Mouse (Mus musculus) skeletal muscle tissue, postnatal 0 days (tissue): ENCODE measurements around the gene Wfdc13. TPM values are rescaled to one million over a fixed set of nuclear protein-coding genes. Genes with fewer than 3 reads are reported as not detected.

Source experiments
- polyA plus RNA-seq: library from polyadenylated mRNA; unstranded; fragments of >200 nt; fragmentation: Nextera tagmentation; extraction: Ambion mirVana; gene quantifications from 2 replicates; pipeline ENCODE4 v1.2.1, GENCODE M21; 2015

Wfdc13 gene
- polyA plus RNA-seq, result 0.21 TPM in 1 of 2 replicates, not detected in the other

GRCm38 (mm10) chr2:164684807-164685206 lies at the start of gene Wfdc13:
Wfdc13 (plus strand) TSS chr2:164685107.

GRCm38 (mm10) chr2:164638696-164639095 lies 46.2 kb upstream of the Wfdc13 start, which contains the start of gene Wfdc16:
Wfdc16 (minus strand) TSS chr2:164638796.

GRCm38 (mm10) chr2:164655858-164656257 lies 29.0 kb upstream of the Wfdc13 start, which contains the start of gene Wfdc10:
Wfdc10 (plus strand) TSS chr2:164656046.

GRCm38 (mm10) chr2:164656483-164656882 lies 28.4 kb upstream of the Wfdc13 start, which contains the start of gene Wfdc9:
Wfdc9 (minus strand) TSS chr2:164656583.

GRCm38 (mm10) chr2:164673987-164674386 lies 10.9 kb upstream of the Wfdc13 start, which contains the start of gene Wfdc11:
Wfdc11 (minus strand) TSS chr2:164674087.

GRCm38 (mm10) chr2:164698201-164698600 lies 13.3 kb downstream of the Wfdc13 start, which contains the start of gene Spint4:
Spint4 (plus strand) TSS chr2:164698501.

GRCm38 (mm10) chr2:164715005-164715404 lies 30.1 kb downstream of the Wfdc13 start, which contains the start of gene Spint5:
Spint5 (plus strand) TSS chr2:164715305.

Other genes starting within 250 kb of the Wfdc13 start
- 51.3 and 53.3 TPM in 2 replicates for gene Sdc4, start 241.2 kb upstream of the Wfdc13 start, polyA plus RNA-seq
- 33.6 and 35.7 TPM in 2 replicates for gene Sys1, start 228.1 kb upstream of the Wfdc13 start, polyA plus RNA-seq
- gene Gm20458, start 224.1 kb upstream of the Wfdc13 start, polyA plus RNA-seq, result 12.3 and 14.5 TPM in 2 replicates
- gene Trp53tg5, start 211.4 kb upstream of the Wfdc13 start, polyA plus RNA-seq, result not detected in 2 replicates
- 9.8 and 10.2 TPM in 2 replicates for gene Dbndd2, start 199.0 kb upstream of the Wfdc13 start, polyA plus RNA-seq
- 36.4 and 37.9 TPM in 2 replicates for gene Pigt, start 187.6 kb upstream of the Wfdc13 start, polyA plus RNA-seq
- gene Wfdc2, start 122.7 kb upstream of the Wfdc13 start, polyA plus RNA-seq, result 0.29 and 0.37 TPM in 2 replicates
- not detected in 2 replicates for gene Spint3, start 111.6 kb upstream of the Wfdc13 start, polyA plus RNA-seq
- gene Wfdc6a, start 99.7 kb upstream of the Wfdc13 start, polyA plus RNA-seq, result not detected in 2 replicates
- not detected in 2 replicates for gene Eppin, start 91.5 kb upstream of the Wfdc13 start, polyA plus RNA-seq
- gene Wfdc6b, start 71.6 kb upstream of the Wfdc13 start, polyA plus RNA-seq, result not detected in 2 replicates
- gene Wfdc8, start 71.5 kb upstream of the Wfdc13 start, polyA plus RNA-seq, result not detected in 2 replicates
- not detected in 2 replicates for gene Wfdc16, start 46.3 kb upstream of the Wfdc13 start, polyA plus RNA-seq
- not detected in 2 replicates for gene Wfdc10, start 29.1 kb upstream of the Wfdc13 start, polyA plus RNA-seq
- gene Wfdc9, start 28.5 kb upstream of the Wfdc13 start, polyA plus RNA-seq, result not detected in 2 replicates
- gene Wfdc11, start 11.0 kb upstream of the Wfdc13 start, polyA plus RNA-seq, result not detected in 2 replicates
- not detected in 2 replicates for gene Spint4, start 13.4 kb downstream of the Wfdc13 start, polyA plus RNA-seq
- gene Spint5, start 30.2 kb downstream of the Wfdc13 start, polyA plus RNA-seq, result not detected in 2 replicates
- 0.14 and 0.29 TPM in 2 replicates for gene Wfdc3, start 60.8 kb downstream of the Wfdc13 start, polyA plus RNA-seq
- gene Dnttip1, start 60.9 kb downstream of the Wfdc13 start, polyA plus RNA-seq, result 51.2 and 54.3 TPM in 2 replicates
- 67.3 and 77.7 TPM in 2 replicates for gene Ube2c, start 84.8 kb downstream of the Wfdc13 start, polyA plus RNA-seq
- gene Tnnc2, start 94.9 kb downstream of the Wfdc13 start, polyA plus RNA-seq, result 22,389 and 24,028 TPM in 2 replicates
- gene Snx21, start 100.7 kb downstream of the Wfdc13 start, polyA plus RNA-seq, result 31.1 and 33.0 TPM in 2 replicates
- gene Acot8, start 119.8 kb downstream of the Wfdc13 start, polyA plus RNA-seq, result 10.2 and 11.7 TPM in 2 replicates
- 2.0 TPM in 2 replicates for gene Zswim3, start 120.0 kb downstream of the Wfdc13 start, polyA plus RNA-seq
- 5.9 and 6.8 TPM in 2 replicates for gene Zswim1, start 137.6 kb downstream of the Wfdc13 start, polyA plus RNA-seq
- not detected in 2 replicates for gene Spata25, start 143.4 kb downstream of the Wfdc13 start, polyA plus RNA-seq
- gene Ctsa, start 147.8 kb downstream of the Wfdc13 start, polyA plus RNA-seq, result 105 and 116 TPM in 2 replicates
- 56.5 and 63.5 TPM in 2 replicates for gene Neurl2, start 148.3 kb downstream of the Wfdc13 start, polyA plus RNA-seq
- gene Pltp, start 172.6 kb downstream of the Wfdc13 start, polyA plus RNA-seq, result 5.9 and 7.4 TPM in 2 replicates
- 41.4 and 42.2 TPM in 2 replicates for gene Pcif1, start 194.2 kb downstream of the Wfdc13 start, polyA plus RNA-seq
- gene Zfp335, start 226.7 kb downstream of the Wfdc13 start, polyA plus RNA-seq, result 4.0 and 4.3 TPM in 2 replicates